Mouse (Mus musculus) kidney, postnatal 14 days (tissue): ENCODE results near the gene Tspan10.

Experiments
- DNase-seq: peaks from one replicate; pipeline ENCODE4 v3.0.0; 2022; ENCODE audit warnings: mixed read lengths

The Tspan10 gene

DNA sequence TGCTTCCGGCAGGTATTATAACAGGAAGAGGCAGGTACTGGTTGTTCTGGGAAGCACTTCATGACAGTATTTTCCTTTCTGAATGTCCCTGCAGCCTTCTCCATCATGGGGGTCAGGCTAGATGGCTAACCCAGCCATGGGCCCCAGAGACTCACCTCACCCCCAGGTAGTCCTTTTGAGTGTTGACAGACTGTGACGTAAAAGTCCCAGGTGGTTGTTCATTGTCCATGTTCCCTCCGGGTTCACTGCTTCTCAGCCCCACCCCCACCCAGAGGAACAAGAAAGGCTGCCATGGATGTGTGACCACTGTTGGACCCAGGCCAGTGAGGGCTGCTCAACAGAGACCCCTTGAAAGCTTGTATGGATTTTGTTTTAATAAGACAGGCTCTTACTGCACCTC lies 50.9 kb downstream of the Tspan10 start:
- peak; percentile 55 for DNase-seq

DNA sequence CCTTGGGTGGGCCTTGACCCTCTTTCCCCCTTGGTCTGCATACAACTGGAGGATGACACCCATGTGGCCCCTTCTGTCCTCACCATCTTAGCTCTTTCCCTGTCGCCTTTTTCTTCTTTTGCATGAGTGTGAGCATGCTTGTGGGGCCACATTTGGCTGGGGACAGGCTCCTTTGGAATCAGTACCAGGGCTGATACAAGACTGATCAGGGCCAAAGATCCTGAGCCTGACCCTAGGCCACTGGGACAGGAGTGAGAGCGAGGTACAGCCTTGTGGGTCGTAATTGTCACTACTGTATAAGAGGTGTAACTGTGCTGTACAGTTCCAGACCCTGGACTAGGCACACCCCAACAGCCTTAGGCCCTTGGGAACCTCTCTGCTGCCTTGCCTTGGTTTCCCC lies 51.5 kb downstream of the Tspan10 start:
- no peak for DNase-seq
